Mouse (Mus musculus): ENCODE data around the gene Gstt4.

Gene Gstt4

DNA sequence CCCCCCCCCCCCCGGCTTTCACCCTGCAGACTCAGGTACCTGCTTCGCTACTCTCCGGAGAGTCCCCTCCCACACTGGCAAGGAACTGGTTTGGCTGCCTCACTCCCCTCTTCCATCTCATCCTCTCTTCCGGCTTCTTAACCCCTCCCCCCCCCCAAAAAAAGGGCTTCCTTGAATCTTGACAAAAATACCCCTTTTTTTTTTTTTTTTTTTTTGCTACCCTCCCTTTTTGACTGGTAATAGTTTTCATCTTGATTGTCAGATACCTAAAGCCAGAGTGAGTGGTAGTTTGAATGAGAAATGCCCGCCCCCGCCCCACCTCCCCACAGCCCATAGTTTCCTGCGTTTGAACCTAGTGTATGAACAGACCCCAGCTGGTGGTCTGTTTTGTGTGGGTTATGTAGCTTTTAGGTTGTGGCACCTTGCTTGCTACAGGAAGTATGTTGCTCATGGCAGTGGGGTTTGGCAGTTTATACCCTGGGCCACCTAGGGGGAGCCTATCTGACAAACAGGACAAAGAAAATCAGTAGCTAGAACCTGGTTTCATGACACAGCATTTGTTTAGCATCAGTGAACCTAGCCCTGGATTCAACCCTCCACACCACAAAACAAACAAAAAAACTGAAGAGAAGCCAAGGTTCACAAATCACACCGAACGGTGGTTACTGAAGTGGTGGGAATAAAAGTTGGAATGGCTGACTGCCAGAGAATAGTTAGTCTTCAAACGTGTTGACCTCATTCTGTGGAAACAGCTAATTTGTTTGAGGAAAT, 13.6 kb upstream of the Gstt4 start:
- no peak for DNase-seq (ENCODE audit: low spot score in 2 of 2)

DNA sequence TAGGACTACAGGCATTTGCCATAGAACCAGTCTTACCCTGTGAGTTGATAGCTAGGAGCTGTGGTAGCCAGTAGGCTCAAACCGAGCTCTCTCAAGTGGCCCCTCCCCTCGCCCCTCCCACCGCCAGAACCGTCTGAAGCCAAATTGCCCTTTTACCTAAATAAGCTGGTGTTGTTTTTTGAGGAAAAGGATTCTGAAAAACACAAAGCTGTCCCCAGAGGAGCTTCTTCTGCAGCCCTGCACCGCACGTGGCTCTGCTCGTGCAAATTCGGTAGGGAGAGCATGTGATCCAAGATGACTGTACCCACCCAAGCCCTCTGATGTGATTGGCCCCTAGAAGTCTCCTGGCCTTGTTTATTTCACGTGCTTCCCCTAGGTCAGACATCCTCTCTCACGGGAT, 13.0 kb upstream of the Gstt4 start:
- no peak for DNase-seq (ENCODE audit: low spot score in 2 of 2)

DNA sequence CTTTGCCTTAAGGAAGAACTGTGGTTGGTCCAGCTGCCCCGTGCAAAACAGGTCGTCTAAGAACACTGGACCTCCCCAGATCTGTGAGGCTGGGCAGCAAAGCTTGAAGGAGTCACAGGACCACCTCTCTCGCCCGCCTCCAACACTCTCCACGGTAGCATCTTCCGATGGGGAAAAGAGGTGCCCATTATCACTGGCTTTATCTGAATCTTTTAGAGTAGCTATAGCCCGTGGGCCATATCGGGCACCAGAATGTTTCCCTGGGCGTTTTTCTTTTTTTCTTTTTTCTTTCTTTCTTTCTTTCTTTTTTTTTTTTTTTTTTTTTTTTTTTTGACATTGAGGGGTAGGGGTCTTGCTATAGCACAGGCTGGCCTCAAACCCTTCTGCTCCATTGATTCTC, 12.4 kb upstream of the Gstt4 start:
- DNase-seq (ENCODE audit: low spot score in 2 of 2): no peak

- peak in 1 of 2 experiments; percentile 41 for DNase-seq (ENCODE audit: low spot score in 2 of 2)
These were observed 11.9 kb upstream of the Gstt4 start for GRCm38 (mm10) chr10:75834250-75834649.

- no peak for DNase-seq (ENCODE audit: low spot score in 2 of 2)
These were observed 11.2 kb upstream of the Gstt4 start for GRCm38 (mm10) chr10:75833456-75834080.

- DNase-seq (ENCODE audit: low spot score in 2 of 2): peak in 1 of 2 experiments; percentile 57
These were observed 10.0 kb upstream of the Gstt4 start for GRCm38 (mm10) chr10:75832272-75832895.

GRCm38 (mm10) chr10:75830275-75830670, 7.9 kb upstream of the Gstt4 start:
- no peak for DNase-seq (ENCODE audit: low spot score in 2 of 2)

DNA sequence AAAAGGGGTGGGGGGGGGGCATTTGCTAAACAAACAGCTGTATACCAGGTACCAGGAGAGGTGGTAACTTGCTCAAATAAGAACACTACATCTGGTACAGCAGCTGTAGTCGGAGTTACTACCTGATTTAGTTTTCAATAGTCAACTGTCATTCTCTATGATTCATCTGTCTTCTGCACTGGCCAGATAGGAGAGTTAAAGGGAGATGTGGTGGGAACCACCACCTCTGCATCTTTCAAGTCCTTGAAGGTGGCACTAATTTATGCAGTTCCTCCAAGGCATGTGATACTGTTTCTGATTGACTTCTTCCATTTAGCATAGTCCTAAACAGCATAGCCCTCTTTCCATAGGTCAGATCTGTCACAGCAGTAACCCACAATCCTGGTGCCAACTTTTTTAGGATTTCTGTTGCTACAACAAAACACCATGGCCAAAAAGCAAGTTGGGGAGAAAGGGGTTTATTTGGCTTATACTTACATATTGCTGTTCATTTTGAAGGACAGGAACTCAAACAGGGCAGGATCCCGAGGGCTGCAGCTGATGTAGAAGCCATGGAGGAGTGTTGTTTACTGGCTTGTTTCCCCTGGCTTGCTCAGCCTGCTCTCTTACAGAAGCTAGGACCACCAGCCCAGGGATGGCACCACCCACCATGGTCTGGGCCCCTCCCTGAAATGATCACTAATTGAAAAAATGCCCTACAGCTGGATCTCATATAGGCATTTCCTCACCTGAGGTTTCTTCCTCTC, 7.4 kb upstream of the Gstt4 start:
- no peak for DNase-seq (ENCODE audit: low spot score in 2 of 2)

- DNase-seq (ENCODE audit: low spot score in 2 of 2): no peak
These were observed 6.2 kb upstream of the Gstt4 start for GRCm38 (mm10) chr10:75828500-75828931.

DNA sequence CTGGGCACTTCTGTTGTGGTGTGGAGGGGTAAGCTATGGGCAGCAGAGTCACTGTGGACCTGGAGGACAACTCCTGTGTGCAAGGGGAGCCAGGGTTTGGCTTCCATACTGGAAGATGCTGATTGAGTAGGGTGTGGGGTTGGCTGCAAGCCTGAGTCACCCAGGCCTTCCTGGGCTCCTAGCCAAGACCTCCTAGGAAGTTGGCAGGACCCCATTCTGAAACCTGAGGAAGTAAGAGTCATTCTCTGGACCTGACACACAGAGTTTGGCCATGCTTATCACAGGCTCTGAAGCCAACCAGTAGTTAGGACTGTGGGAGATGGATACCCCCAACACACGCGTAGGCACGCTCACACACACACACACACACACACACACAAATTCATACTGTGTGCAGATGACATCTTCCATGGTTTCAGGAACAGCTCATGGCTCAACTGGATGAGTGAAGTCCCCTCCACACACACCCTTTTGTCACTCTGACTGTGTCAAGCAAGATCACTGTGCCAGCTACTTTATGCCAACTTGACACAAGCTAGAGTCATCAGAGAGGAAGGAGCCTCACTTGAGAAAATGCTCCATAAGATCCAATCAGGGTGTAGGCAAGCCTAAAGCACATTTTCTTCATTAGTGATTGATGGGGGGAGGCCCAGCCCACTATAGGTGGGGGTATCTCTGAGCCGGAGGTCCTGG, 5.5 kb upstream of the Gstt4 start:
- no peak for DNase-seq (ENCODE audit: low spot score in 2 of 2)

GRCm38 (mm10) chr10:75824530-75824929, 2.2 kb upstream of the Gstt4 start:
- DNase-seq (ENCODE audit: low spot score in 2 of 2): no peak

DNA sequence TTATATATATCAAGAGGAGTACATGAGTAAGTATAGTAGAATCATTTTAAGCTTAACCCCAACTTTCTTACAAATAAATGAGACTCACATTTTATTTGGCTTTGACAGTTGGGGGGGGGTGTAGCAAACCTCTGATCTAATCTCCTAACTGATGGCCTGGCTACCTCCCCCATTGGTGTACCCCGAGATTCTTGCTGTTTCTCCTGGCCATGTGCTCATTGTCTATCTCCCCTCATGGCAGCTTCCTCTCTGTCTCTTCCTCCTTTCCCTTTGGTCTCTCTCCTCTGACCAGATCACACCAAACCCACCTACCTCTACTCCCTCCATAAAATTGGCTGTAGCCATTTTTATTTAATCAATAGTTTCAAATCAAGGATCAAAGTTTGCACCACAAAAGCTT, 1.4 kb upstream of the Gstt4 start:
- no peak for DNase-seq (ENCODE audit: low spot score in 2 of 2)

GRCm38 (mm10) chr10:75819882-75820281, 2.5 kb downstream of the Gstt4 start:
- no peak for DNase-seq (ENCODE audit: low spot score in 2 of 2)

GRCm38 (mm10) chr10:75818641-75819040, 3.7 kb downstream of the Gstt4 start:
- no peak for DNase-seq (ENCODE audit: low spot score in 2 of 2)

- no peak for DNase-seq (ENCODE audit: low spot score in 2 of 2)
These were observed 18.1 kb downstream of the Gstt4 start for GRCm38 (mm10) chr10:75804217-75804616.

GRCm38 (mm10) chr10:75798176-75798696, 24.1 kb downstream of the Gstt4 start, which contains the start of gene Gstt1:
TSS of gene Gstt1 (minus strand) at chr10:75798584.
- DNase-seq (ENCODE audit: low spot score in 2 of 2): peak in 1 of 2 experiments; percentile 25

GRCm38 (mm10) chr10:75797619-75798175, 24.6 kb downstream of the Gstt4 start:
- peak; percentile 41 to 53 for DNase-seq (ENCODE audit: low spot score in 2 of 2)

DNA sequence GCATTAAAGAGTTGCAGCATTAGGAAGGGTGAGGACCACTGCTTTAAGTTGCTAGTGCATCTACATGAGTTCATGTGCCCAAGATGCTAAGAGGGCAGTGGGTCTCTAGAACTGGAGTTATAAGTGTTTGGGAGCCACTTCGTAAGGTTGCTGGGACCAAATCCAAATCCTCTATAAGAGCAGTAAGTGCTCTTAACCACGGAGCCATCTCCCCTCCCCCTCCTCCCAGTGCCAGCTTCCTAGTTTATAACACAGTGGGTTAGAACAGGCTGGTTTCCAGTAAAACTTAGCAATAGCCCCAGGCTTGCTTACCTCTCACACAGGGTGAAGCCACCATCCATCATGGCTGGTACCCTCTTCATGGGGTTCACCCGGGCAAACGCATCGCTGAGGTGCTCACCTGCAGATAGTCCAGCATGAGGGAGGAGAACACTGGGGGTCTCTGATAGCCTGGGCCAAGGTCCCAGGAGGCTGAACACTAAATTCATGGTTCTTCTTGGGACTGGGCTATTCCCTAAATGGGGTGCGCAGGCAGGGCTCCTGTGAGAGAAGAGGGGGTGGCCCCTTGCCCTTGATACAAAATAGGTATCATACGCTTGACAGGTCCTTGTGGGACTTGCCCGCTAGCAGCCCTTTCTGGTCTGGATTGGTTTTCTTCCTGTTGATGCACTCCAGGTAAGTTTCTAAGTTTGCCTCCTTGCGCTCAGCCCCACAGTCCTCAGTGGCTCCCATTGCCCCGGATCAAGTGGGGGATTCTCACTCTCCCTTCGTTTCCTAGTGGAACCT, 25.4 kb downstream of the Gstt4 start:
- no peak for DNase-seq (ENCODE audit: low spot score in 2 of 2)

GRCm38 (mm10) chr10:75794880-75795279, 27.5 kb downstream of the Gstt4 start:
- no peak for DNase-seq (ENCODE audit: low spot score in 2 of 2)

- DNase-seq (ENCODE audit: low spot score in 2 of 2): no peak
These were observed 31.6 kb downstream of the Gstt4 start for GRCm38 (mm10) chr10:75790773-75791172.

Data from right cerebral cortex, adult 2 months (tissue).